Mouse (Mus musculus) liver, postnatal 0 days (tissue): Measurements from ENCODE around the gene Rundc3a.

Experiments
- CTCF ChIP-seq: sonication (generic); IDR thresholded peaks from 2 replicates; pipeline ENCODE4 v1.5.1; 2016; ENCODE audit warnings: antibody characterized with exemption, low read depth
- EP300 ChIP-seq: IDR thresholded peaks from 2 replicates; pipeline ENCODE4 v1.6.1; 2016; ENCODE audit warnings: antibody characterized with exemption, low read depth, mild to moderate bottlenecking

DNA sequence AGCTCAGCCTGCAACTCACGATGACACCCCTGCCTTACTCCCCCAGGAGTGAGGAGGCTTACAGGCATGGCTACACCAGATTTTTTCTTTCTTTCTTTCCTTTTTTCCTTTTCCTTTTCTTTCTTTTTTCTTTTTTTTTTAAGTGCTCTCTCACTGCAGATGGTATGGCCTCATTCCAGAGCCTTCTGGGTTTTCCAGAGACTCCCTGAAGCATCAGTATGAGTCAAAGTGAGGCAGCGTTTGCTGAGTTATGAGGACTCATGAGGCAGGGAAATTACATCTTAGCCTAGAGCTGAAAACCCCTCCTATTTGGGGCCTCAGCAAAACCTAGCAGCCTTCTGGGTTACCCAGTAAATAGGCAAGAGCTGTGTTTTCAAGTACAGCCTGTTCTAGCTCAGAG, 8.8 kb upstream of the Rundc3a start:
- TF ChIP-seq CTCF (no peak), EP300 (no peak)
